In the genomic region with DNA sequence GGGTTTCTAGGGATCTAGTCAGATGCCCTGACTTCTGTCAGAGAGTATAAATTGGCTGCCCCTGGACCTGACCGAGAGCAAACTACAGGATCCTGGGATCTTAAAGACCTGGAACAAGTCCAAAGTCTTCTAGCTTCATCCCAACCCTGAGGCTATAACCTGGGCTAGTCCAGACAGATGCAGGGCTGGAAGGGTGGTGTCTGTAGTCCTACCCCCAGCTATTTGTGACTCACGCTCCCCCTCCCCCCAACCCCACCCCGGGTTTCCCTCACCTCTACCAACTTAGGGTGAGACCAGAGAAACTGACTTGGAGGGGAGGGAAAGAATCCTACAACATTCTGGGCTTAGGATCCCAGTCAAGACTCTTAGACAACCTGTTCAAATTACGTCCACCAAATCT, we compare ENCODE assay signal across 9 mouse cellular contexts. TPM values are rescaled to one million over a fixed set of nuclear protein-coding genes. Genes with fewer than 3 reads are reported as not detected.
DNase-seq lines count a peak whose midpoint lies in the region; ATAC-seq and TF ChIP-seq lines count a peak whose summit lies in the region.
"Had no signal": no experiment of that assay in that cellular context is flagged by ENCODE, and none has a peak within 500 bp of the region (broad histone marks: within the 10 kb centered on the region; RNA-seq: fewer than 3 reads in every experiment).

No protein-coding gene starts in this region.

- no peak for TF ChIP-seq CTCF in stomach, postnatal 0 days (IDR thresholded peaks at IDR 0.05; ENCODE audit: low read depth)

- H3K27ac ChIP-seq in hindbrain, embryonic 14.5 days = no peak overlapping the region
- H3K27ac ChIP-seq in hindbrain, embryonic 12.5 days = no peak overlapping the region
- no peak overlapping the region for H3K27ac ChIP-seq in intestine, embryonic 16.5 days (ENCODE audit: low read length)
- peak overlapping the region; percentile 92 for H3K27ac ChIP-seq in stomach, postnatal 0 days (replicated peaks)

- peaks cover 38% of the 10 kb centered on the region for H3K27me3 ChIP-seq in hindbrain, embryonic 14.5 days (ENCODE audit: control insufficient read depth, insufficient read depth, low read length)
- peaks cover 46% of the 10 kb centered on the region for H3K27me3 ChIP-seq in hindbrain, embryonic 12.5 days
- H3K27me3 ChIP-seq in intestine, embryonic 16.5 days (replicated peaks; ENCODE audit: control insufficient read depth, insufficient read depth, low read length) = no peaks in the 10 kb centered on the region
- H3K27me3 ChIP-seq in stomach, postnatal 0 days (ENCODE audit: control insufficient read depth, insufficient read depth, low read length) = no peaks in the 10 kb centered on the region

- H3K4me1 ChIP-seq in hindbrain, embryonic 14.5 days (replicated peaks; ENCODE audit: control insufficient read depth, insufficient read depth, low read length) = peaks cover 18% of the 10 kb centered on the region
- peaks cover 26% of the 10 kb centered on the region for H3K4me1 ChIP-seq in hindbrain, embryonic 12.5 days
- peaks cover 19% of the 10 kb centered on the region for H3K4me1 ChIP-seq in intestine, embryonic 16.5 days (ENCODE audit: control insufficient read depth, insufficient read depth, low read length)
- no peaks in the 10 kb centered on the region; the same call in 1 of the 2 replicates for H3K4me1 ChIP-seq in stomach, postnatal 0 days (replicated peaks; ENCODE audit: control insufficient read depth, insufficient read depth)

- H3K9me3 ChIP-seq in hindbrain, embryonic 14.5 days (ENCODE audit: control insufficient read depth, low read length) = no peaks in the 10 kb centered on the region
- no peaks in the 10 kb centered on the region for H3K9me3 ChIP-seq in hindbrain, embryonic 12.5 days (replicated peaks)
- no peaks in the 10 kb centered on the region for H3K9me3 ChIP-seq in intestine, embryonic 16.5 days (ENCODE audit: control insufficient read depth, low read length)
- no peaks in the 10 kb centered on the region for H3K9me3 ChIP-seq in stomach, postnatal 0 days (ENCODE audit: control insufficient read depth, low read length)

- no peak overlapping the region; the same call in 1 of the 2 replicates for H3K4me3 ChIP-seq in hindbrain, embryonic 14.5 days (replicated peaks; ENCODE audit: low read length)
- no peak overlapping the region for H3K4me3 ChIP-seq in hindbrain, embryonic 12.5 days
- H3K4me3 ChIP-seq in intestine, embryonic 16.5 days (ENCODE audit: low read length) = peak overlapping the region; percentile 71; the same call in 1 of the 2 replicates
- H3K4me3 ChIP-seq in stomach, postnatal 0 days (ENCODE audit: low read depth, low read length) = peak overlapping the region; percentile 74

- DNase-seq in hindbrain, embryonic 14.5 days (ENCODE audit: low spot score) = no peak
- peak; percentile 61 for DNase-seq in urinary bladder, postnatal 14 days (ENCODE audit: low spot score)
- DNase-seq in urinary bladder, postnatal 4 days (ENCODE audit: low spot score in 2 of 2) = no peak
- peak; percentile 37 for DNase-seq in stomach, postnatal 0 days (ENCODE audit: low spot score)
- DNase-seq in cerebellum, postnatal 25 days = no peak
- no peak for DNase-seq in cerebellum, postnatal 14 days
- DNase-seq: kidney, adult 8-10 months had no signal

- H3K9ac ChIP-seq in hindbrain, embryonic 14.5 days = no peak overlapping the region
- no peak overlapping the region for H3K9ac ChIP-seq in hindbrain, embryonic 12.5 days
- H3K9ac ChIP-seq in intestine, embryonic 16.5 days (ENCODE audit: low read depth, low read length) = no peak overlapping the region
- H3K9ac ChIP-seq in stomach, postnatal 0 days (ENCODE audit: low read length) = peak overlapping the region; percentile 88

- 46% methylated on average over 4 of the region's 4 CpGs for WGBS in hindbrain, embryonic 14.5 days
- WGBS in hindbrain, embryonic 12.5 days = 38% methylated on average over 4 of the region's 4 CpGs
- 31% methylated on average over 4 of the region's 4 CpGs for WGBS in intestine, embryonic 16.5 days
- 24% methylated on average over 4 of the region's 4 CpGs for WGBS in stomach, postnatal 0 days

- no peaks in the 10 kb centered on the region for H3K36me3 ChIP-seq in hindbrain, embryonic 14.5 days (replicated peaks; ENCODE audit: control insufficient read depth, insufficient read depth)
- no peaks in the 10 kb centered on the region for H3K36me3 ChIP-seq in hindbrain, embryonic 12.5 days
- H3K36me3 ChIP-seq in intestine, embryonic 16.5 days (ENCODE audit: control insufficient read depth, insufficient read depth, low read length) = no peaks in the 10 kb centered on the region
- H3K36me3 ChIP-seq in stomach, postnatal 0 days (ENCODE audit: control insufficient read depth, insufficient read depth, low read length) = no peaks in the 10 kb centered on the region

- no peak for TF ChIP-seq EP300 in stomach, postnatal 0 days (optimal IDR thresholded peaks at IDR 0.05)

- no peak for ATAC-seq in hindbrain, embryonic 14.5 days (ENCODE audit: low FRiP score)
- ATAC-seq in hindbrain, embryonic 12.5 days (ENCODE audit: low FRiP score) = no peak
- ATAC-seq in intestine, embryonic 16.5 days = no peak
- 0 out of 2 replicates have a peak, but pooled peaks have one; percentile 22 for ATAC-seq in stomach, postnatal 0 days (ENCODE audit: low FRiP score, low TSS enrichment)

- H3K4me2 ChIP-seq in hindbrain, embryonic 14.5 days (replicated peaks) = peak overlapping the region; percentile 97; the same call in 1 of the 2 replicates
- H3K4me2 ChIP-seq in hindbrain, embryonic 12.5 days (replicated peaks) = no peak overlapping the region
- H3K4me2 ChIP-seq in intestine, embryonic 16.5 days (ENCODE audit: low read depth, low read length) = peak overlapping the region; percentile 94
- H3K4me2 ChIP-seq in stomach, postnatal 0 days (replicated peaks; ENCODE audit: low read depth) = peak overlapping the region; percentile 90

RNA-seq across cellular contexts. Expression of a gene that starts 2.0 kb away (rescaled TPM):
- 6.9 and 7.7 TPM in 2 replicates for polyA plus RNA-seq in hindbrain, embryonic 14.5 days (2014; fragmentation: Nextera tagmentation; extraction: Ambion mirVana)
- polyA plus RNA-seq in hindbrain, embryonic 12.5 days (2016; fragmentation: Nextera tagmentation; extraction: Ambion mirVana) = 6.9 and 7.3 TPM in 2 replicates
- 7.8 and 7.9 TPM in 2 replicates for polyA plus RNA-seq in intestine, embryonic 16.5 days (2015; fragmentation: Nextera tagmentation; extraction: Ambion mirVana)
- 14.6 and 15.7 TPM in 2 replicates for polyA plus RNA-seq in stomach, postnatal 0 days (2015; fragmentation: Nextera tagmentation; extraction: Ambion mirVana)

RNA-seq across cellular contexts. Expression of a gene that starts 5.1 kb away (rescaled TPM):
- 38.6 and 42.0 TPM in 2 replicates for polyA plus RNA-seq in hindbrain, embryonic 14.5 days (2014; fragmentation: Nextera tagmentation; extraction: Ambion mirVana)
- polyA plus RNA-seq in hindbrain, embryonic 12.5 days (2016; fragmentation: Nextera tagmentation; extraction: Ambion mirVana) = 46.3 and 48.5 TPM in 2 replicates
- 28.4 and 31.5 TPM in 2 replicates for polyA plus RNA-seq in intestine, embryonic 16.5 days (2015; fragmentation: Nextera tagmentation; extraction: Ambion mirVana)
- 22.7 and 24.1 TPM in 2 replicates for polyA plus RNA-seq in stomach, postnatal 0 days (2015; fragmentation: Nextera tagmentation; extraction: Ambion mirVana)

RNA-seq across cellular contexts. Expression of a gene that starts 37.8 kb away (rescaled TPM):
- polyA plus RNA-seq in hindbrain, embryonic 14.5 days (2014; fragmentation: Nextera tagmentation; extraction: Ambion mirVana) = 17.1 and 21.0 TPM in 2 replicates
- 74.5 and 75.3 TPM in 2 replicates for polyA plus RNA-seq in hindbrain, embryonic 12.5 days (2016; fragmentation: Nextera tagmentation; extraction: Ambion mirVana)
- 60.4 and 65.2 TPM in 2 replicates for polyA plus RNA-seq in intestine, embryonic 16.5 days (2015; fragmentation: Nextera tagmentation; extraction: Ambion mirVana)
- polyA plus RNA-seq in stomach, postnatal 0 days (2015; fragmentation: Nextera tagmentation; extraction: Ambion mirVana) = 33.1 and 33.4 TPM in 2 replicates

RNA-seq across cellular contexts. Expression of a gene that starts 38.6 kb away (rescaled TPM):
- 0.79 and 0.85 TPM in 2 replicates for polyA plus RNA-seq in hindbrain, embryonic 14.5 days (2014; fragmentation: Nextera tagmentation; extraction: Ambion mirVana)
- polyA plus RNA-seq in hindbrain, embryonic 12.5 days (2016; fragmentation: Nextera tagmentation; extraction: Ambion mirVana) = 3.5 and 6.0 TPM in 2 replicates
- 1.5 and 1.6 TPM in 2 replicates for polyA plus RNA-seq in intestine, embryonic 16.5 days (2015; fragmentation: Nextera tagmentation; extraction: Ambion mirVana)
- 1.4 and 2.0 TPM in 2 replicates for polyA plus RNA-seq in stomach, postnatal 0 days (2015; fragmentation: Nextera tagmentation; extraction: Ambion mirVana)

RNA-seq across cellular contexts. Expression of a gene that starts 46.6 kb away (rescaled TPM):
- polyA plus RNA-seq in hindbrain, embryonic 14.5 days (2014; fragmentation: Nextera tagmentation; extraction: Ambion mirVana) = 95.6 and 109 TPM in 2 replicates
- 96.2 and 103 TPM in 2 replicates for polyA plus RNA-seq in hindbrain, embryonic 12.5 days (2016; fragmentation: Nextera tagmentation; extraction: Ambion mirVana)
- 61.6 and 64.5 TPM in 2 replicates for polyA plus RNA-seq in intestine, embryonic 16.5 days (2015; fragmentation: Nextera tagmentation; extraction: Ambion mirVana)
- 54.0 and 59.4 TPM in 2 replicates for polyA plus RNA-seq in stomach, postnatal 0 days (2015; fragmentation: Nextera tagmentation; extraction: Ambion mirVana)

Comparison
In these comparisons a context has a peak if more than half of its experiments do, and no peak if none do; other contexts are left out.
1. DNase-seq: peak in urinary bladder, postnatal 14 days (single experiment) and stomach, postnatal 0 days (single experiment); none in hindbrain, embryonic 14.5 days (single experiment), urinary bladder, postnatal 4 days (0 of 2), cerebellum, postnatal 25 days (0 of 2) and cerebellum, postnatal 14 days (0 of 2).
2. H3K4me3 ChIP-seq: peak in intestine, embryonic 16.5 days (single experiment) and stomach, postnatal 0 days (single experiment); none in hindbrain, embryonic 14.5 days (single experiment) and hindbrain, embryonic 12.5 days (single experiment).